Mouse (Mus musculus) thymus, postnatal 36 days (tissue): Measurements from ENCODE around the gene Trak1.

Source experiments
- DNase-seq, 2 experiments: peaks; one replicate each; pipeline ENCODE4 v3.0.0; 2022; ENCODE audit warnings: mixed read lengths in 2 of 2

Gene Trak1

GRCm38 (mm10) chr9:121350601-121351000 is 53.3 kb downstream of the Trak1 start:
- DNase-seq: no peak

- no peak for DNase-seq
Observed at GRCm38 (mm10) chr9:121351388-121352078, 54.2 kb downstream of the Trak1 start.

GRCm38 (mm10) chr9:121352131-121352606 is 54.9 kb downstream of the Trak1 start:
- peak; percentile 51 to 60 for DNase-seq

- no peak for DNase-seq
Observed at GRCm38 (mm10) chr9:121352726-121353125, 55.4 kb downstream of the Trak1 start.

GRCm38 (mm10) chr9:121354792-121355390 is 57.6 kb downstream of the Trak1 start:
- peak; percentile 62 to 72 for DNase-seq

GRCm38 (mm10) chr9:121355431-121356141 is 58.3 kb downstream of the Trak1 start:
- no peak for DNase-seq

GRCm38 (mm10) chr9:121357102-121357501 is 59.8 kb downstream of the Trak1 start:
- DNase-seq: no peak

GRCm38 (mm10) chr9:121357582-121358275 is 60.4 kb downstream of the Trak1 start:
- no peak for DNase-seq

GRCm38 (mm10) chr9:121358418-121358817 is 61.1 kb downstream of the Trak1 start:
- no peak for DNase-seq

- DNase-seq: no peak
Observed at GRCm38 (mm10) chr9:121359266-121359972, 62.1 kb downstream of the Trak1 start.

- DNase-seq: peak; percentile 66 to 73
Observed at GRCm38 (mm10) chr9:121360327-121360954, 63.1 kb downstream of the Trak1 start.

- DNase-seq: peak; percentile 73 to 88
Observed at GRCm38 (mm10) chr9:121361010-121361409, 63.7 kb downstream of the Trak1 start.

GRCm38 (mm10) chr9:121363932-121364331 is 66.6 kb downstream of the Trak1 start:
- DNase-seq: no peak

- DNase-seq: no peak
Observed at GRCm38 (mm10) chr9:121366135-121366863, 69.0 kb downstream of the Trak1 start.

- no peak for DNase-seq
Observed at GRCm38 (mm10) chr9:121366864-121367245, 69.6 kb downstream of the Trak1 start.

- DNase-seq: no peak
Observed at GRCm38 (mm10) chr9:121369573-121369972, 72.3 kb downstream of the Trak1 start.

GRCm38 (mm10) chr9:121371346-121371891 is 74.1 kb downstream of the Trak1 start:
- peak; percentile 66 to 82 for DNase-seq

- no peak for DNase-seq
Observed at GRCm38 (mm10) chr9:121371946-121372646, 74.8 kb downstream of the Trak1 start.

- no peak for DNase-seq
Observed at GRCm38 (mm10) chr9:121373107-121373506, 75.8 kb downstream of the Trak1 start.

- no peak for DNase-seq
Observed at GRCm38 (mm10) chr9:121373512-121373911, 76.2 kb downstream of the Trak1 start.
